Mouse (Mus musculus): ENCODE results near the gene Pigv. TPM values are rescaled to one million over a fixed set of nuclear protein-coding genes. Genes with fewer than 3 reads are reported as not detected.
A peak's percentile ranks its signal among the peaks of the same experiment; 100 is the strongest.
"Not testable (repeated sequence)": the region's sequence is repeated elsewhere in the genome, so short reads cannot be mapped to it uniquely, and the experiment has no call there.

The Pigv gene
- polyA plus RNA-seq, 1 experiment = 9.8 TPM

- no peak overlapping the region for H3K4me3 ChIP-seq
- no peaks in the 10 kb centered on the region for H3K79me2 ChIP-seq (ENCODE audit: control insufficient read depth, insufficient read depth)
- H3ac ChIP-seq (ENCODE audit: control insufficient read depth, insufficient read length) = no peak overlapping the region
- no peaks in the 10 kb centered on the region for H3K27me3 ChIP-seq (ENCODE audit: control insufficient read depth, insufficient read depth, insufficient read length)
- no peak for TF ChIP-seq USF1 (IDR thresholded peaks at IDR 0.05; ENCODE audit: low read depth)
- no peak for TF ChIP-seq MYOG (IDR thresholded peaks at IDR 0.05; ENCODE audit: control insufficient read depth in 1 of 3, insufficient read depth in 1 of 3, insufficient read length in 2 of 3, low read depth in 2 of 3)
- no peak for TF ChIP-seq TCF3 (IDR thresholded peaks at IDR 0.05; ENCODE audit: insufficient read length, low read depth)
- no peak for TF ChIP-seq MYOD1 (IDR thresholded peaks at IDR 0.05; ENCODE audit: control insufficient read depth in 1 of 3, insufficient read length in 2 of 3, low read depth in 2 of 3)
- no peak for TF ChIP-seq REST (IDR thresholded peaks at IDR 0.05; ENCODE audit: insufficient read depth, insufficient read length)
- TF ChIP-seq POLR2A (IDR thresholded peaks at IDR 0.05; ENCODE audit: insufficient read length, low read depth) = no peak
- no peak for TF ChIP-seq CEBPB (IDR thresholded peaks at IDR 0.05; ENCODE audit: insufficient read depth, poor library complexity, severe bottlenecking)
- no peaks in the 10 kb centered on the region for H3K36me3 ChIP-seq (ENCODE audit: control insufficient read depth, insufficient read depth)
- H3K4me2 ChIP-seq (ENCODE audit: low read depth) = no peak overlapping the region
These were observed 20.5 kb downstream of the Pigv start for GRCm38 (mm10) chr4:133651986-133652385.

DNA sequence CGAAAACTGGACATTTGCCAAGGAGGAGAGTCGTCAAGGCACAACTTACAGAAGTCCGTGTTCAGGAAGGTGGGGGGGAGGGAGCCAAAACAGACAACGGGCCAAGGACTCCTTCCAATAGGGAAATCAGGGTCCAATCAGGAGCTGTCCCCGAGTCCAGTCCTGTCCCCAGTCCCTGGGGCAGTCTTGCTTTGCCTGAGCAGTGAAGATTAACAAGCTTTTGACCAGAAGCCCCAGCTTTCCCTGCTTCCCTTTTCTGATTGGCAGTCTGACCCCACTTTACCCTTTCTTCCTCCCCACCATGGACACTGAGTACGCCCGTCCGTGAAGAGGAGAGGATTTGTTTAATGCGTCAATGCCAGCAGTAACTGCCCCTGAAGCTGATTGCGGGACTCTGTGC is 21.0 kb downstream of the Pigv start:
- Histone ChIP-seq H3K4me2 (ENCODE audit: low read depth) (no peak overlapping the region), H3K4me3 (no peak overlapping the region), H3K36me3 (ENCODE audit: control insufficient read depth, insufficient read depth) (no peaks in the 10 kb centered on the region), H3K79me2 (ENCODE audit: control insufficient read depth, insufficient read depth) (no peaks in the 10 kb centered on the region), H3K27me3 (ENCODE audit: control insufficient read depth, insufficient read depth, insufficient read length) (no peaks in the 10 kb centered on the region), H3ac (ENCODE audit: control insufficient read depth, insufficient read length) (no peak overlapping the region)
- TF ChIP-seq USF1 (IDR thresholded peaks at IDR 0.05; ENCODE audit: low read depth) (no peak), MYOD1 (IDR thresholded peaks at IDR 0.05; ENCODE audit: control insufficient read depth in 1 of 3, insufficient read length in 2 of 3, low read depth in 2 of 3) (no peak), POLR2A (IDR thresholded peaks at IDR 0.05; ENCODE audit: insufficient read length, low read depth) (no peak), SRF (IDR thresholded peaks at IDR 0.05; ENCODE audit: control insufficient read depth, insufficient read length, low read depth) (no peak), E2F4 (IDR thresholded peaks at IDR 0.05; ENCODE audit: insufficient read depth) (no peak), CEBPB (IDR thresholded peaks at IDR 0.05; ENCODE audit: insufficient read depth, poor library complexity, severe bottlenecking) (no peak), REST (IDR thresholded peaks at IDR 0.05; ENCODE audit: insufficient read depth, insufficient read length) (no peak), TCF12 (IDR thresholded peaks at IDR 0.05; ENCODE audit: insufficient read depth, poor library complexity, severe bottlenecking) (no peak), POLR2AphosphoS2 (IDR thresholded peaks at IDR 0.05; ENCODE audit: insufficient read length, low read depth) (no peak), MYOG (IDR thresholded peaks at IDR 0.05; ENCODE audit: control insufficient read depth in 1 of 3, insufficient read depth in 1 of 3, insufficient read length in 2 of 3, low read depth in 2 of 3) (no peak), TCF3 (IDR thresholded peaks at IDR 0.05; ENCODE audit: insufficient read length, low read depth) (no peak), MAX (IDR thresholded peaks at IDR 0.05; ENCODE audit: low read depth) (no peak)

DNA sequence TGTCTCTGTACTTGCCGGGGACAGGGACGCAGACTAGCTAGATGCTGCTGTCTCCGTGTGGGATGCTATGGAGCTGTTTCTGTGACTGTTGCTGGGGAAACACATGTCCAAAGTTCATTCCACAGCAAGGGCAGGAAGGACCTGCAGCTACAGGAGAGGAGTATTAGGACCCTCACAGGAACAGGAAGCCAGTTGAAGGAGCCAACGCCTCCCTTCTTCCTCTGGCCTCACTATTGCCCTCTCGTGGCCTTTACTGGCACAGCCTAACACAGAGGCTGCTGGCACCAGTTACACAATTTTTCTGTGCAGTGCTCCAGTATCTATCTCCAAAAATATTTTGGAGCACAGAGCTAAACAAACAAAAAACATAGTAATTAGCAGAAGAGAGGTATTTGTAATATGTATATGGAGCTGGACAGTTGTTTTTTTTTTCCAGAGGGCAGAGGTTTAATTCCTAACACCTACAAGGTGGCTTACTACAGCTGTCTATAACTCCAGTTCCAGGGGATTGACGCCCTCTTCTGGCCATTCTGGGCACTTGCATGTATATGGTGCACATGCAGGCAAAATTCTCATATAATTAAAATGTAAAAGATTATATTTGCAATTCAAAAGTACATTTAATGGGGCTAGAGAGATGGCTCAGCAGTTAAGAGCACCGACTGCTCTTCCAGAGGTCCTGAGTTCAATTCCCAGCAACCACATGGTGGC is 22.3 kb downstream of the Pigv start, which contains the start of gene Zdhhc18:
Gene Zdhhc18 (minus strand): TSS at position 166 of the 711 bp plus-strand sequence.
- H3K4me3 ChIP-seq = no peak within 1 kb of the TSS
- H3K27me3 ChIP-seq (ENCODE audit: control insufficient read depth, insufficient read depth, insufficient read length) = no peaks in the 10 kb centered on the region
- no peaks in the 10 kb centered on the region for H3K79me2 ChIP-seq (ENCODE audit: control insufficient read depth, insufficient read depth)
- H3K4me2 ChIP-seq (ENCODE audit: low read depth) = peak within 1 kb of the TSS; percentile 39
- H3ac ChIP-seq (ENCODE audit: control insufficient read depth, insufficient read length) = no peak within 1 kb of the TSS
- H3K36me3 ChIP-seq (ENCODE audit: control insufficient read depth, insufficient read depth) = no peaks in the 10 kb centered on the region
- TF ChIP-seq E2F4 (IDR thresholded peaks at IDR 0.05; ENCODE audit: insufficient read depth) = no peak

DNA sequence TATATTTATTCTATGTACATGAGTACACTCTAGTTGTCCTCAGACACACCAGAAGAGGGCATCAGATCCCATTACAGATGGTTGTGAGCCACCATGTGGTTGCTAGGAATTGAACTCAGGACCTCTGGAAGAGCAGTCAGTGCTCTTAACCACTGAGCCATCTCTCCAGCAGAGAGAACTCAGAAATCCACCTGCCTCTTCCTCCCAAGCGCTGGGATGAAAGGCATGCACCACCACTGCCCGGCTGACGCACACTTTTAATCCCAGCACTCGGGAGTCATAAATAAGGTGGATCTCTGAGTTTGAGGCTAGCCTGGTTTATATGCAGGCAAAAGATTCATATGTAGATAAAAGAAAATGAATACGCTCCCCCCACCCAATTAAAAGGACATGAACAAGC is 23.0 kb downstream of the Pigv start:
- H3K79me2 ChIP-seq (ENCODE audit: control insufficient read depth, insufficient read depth); H3ac ChIP-seq (ENCODE audit: control insufficient read depth, insufficient read length); H3K4me3 ChIP-seq; H3K4me2 ChIP-seq (ENCODE audit: low read depth); H3K36me3 ChIP-seq (ENCODE audit: control insufficient read depth, insufficient read depth); H3K27me3 ChIP-seq (ENCODE audit: control insufficient read depth, insufficient read depth, insufficient read length): not testable (repeated sequence)

DNA sequence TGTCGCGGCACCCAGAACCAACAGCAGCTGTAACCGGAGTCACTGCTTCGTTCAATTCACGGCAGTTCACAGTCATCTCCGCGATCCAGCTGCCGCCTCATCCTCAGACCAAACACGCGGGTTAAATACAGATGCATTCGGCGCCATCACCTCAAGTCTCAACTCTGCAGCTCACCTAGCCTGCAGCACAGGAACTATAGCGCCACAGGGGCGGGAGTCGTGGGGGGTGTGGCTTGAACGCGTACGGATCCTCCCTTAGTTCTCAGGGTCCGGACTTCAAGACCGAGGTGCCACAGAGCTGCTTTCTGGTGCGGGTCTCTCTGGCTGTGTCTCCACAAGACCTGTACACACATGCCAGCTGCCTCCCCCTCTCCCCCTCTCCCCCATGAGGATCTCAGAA is 26.8 kb downstream of the Pigv start:
- Histone ChIP-seq H3K27me3 (ENCODE audit: control insufficient read depth, insufficient read depth, insufficient read length) (no peaks in the 10 kb centered on the region), H3K79me2 (ENCODE audit: control insufficient read depth, insufficient read depth) (no peaks in the 10 kb centered on the region), H3K36me3 (ENCODE audit: control insufficient read depth, insufficient read depth) (no peaks in the 10 kb centered on the region), H3ac (ENCODE audit: control insufficient read depth, insufficient read length) (no peak overlapping the region), H3K4me2 (ENCODE audit: low read depth) (no peak overlapping the region), H3K4me3 (no peak overlapping the region)
- TF ChIP-seq POLR2AphosphoS2 (IDR thresholded peaks at IDR 0.05; ENCODE audit: insufficient read length, low read depth) (no peak), CEBPB (IDR thresholded peaks at IDR 0.05; ENCODE audit: insufficient read depth, poor library complexity, severe bottlenecking) (no peak), TCF12 (IDR thresholded peaks at IDR 0.05; ENCODE audit: insufficient read depth, poor library complexity, severe bottlenecking) (no peak), POLR2A (IDR thresholded peaks at IDR 0.05; ENCODE audit: insufficient read length, low read depth) (no peak), MYOG (IDR thresholded peaks at IDR 0.05; ENCODE audit: control insufficient read depth in 1 of 3, insufficient read depth in 1 of 3, insufficient read length in 2 of 3, low read depth in 2 of 3) (no peak), MAX (IDR thresholded peaks at IDR 0.05; ENCODE audit: low read depth) (no peak), E2F4 (IDR thresholded peaks at IDR 0.05; ENCODE audit: insufficient read depth) (no peak), USF1 (IDR thresholded peaks at IDR 0.05; ENCODE audit: low read depth) (no peak), MYOD1 (IDR thresholded peaks at IDR 0.05; ENCODE audit: control insufficient read depth in 1 of 3, insufficient read length in 2 of 3, low read depth in 2 of 3) (no peak), SRF (IDR thresholded peaks at IDR 0.05; ENCODE audit: control insufficient read depth, insufficient read length, low read depth) (no peak), REST (IDR thresholded peaks at IDR 0.05; ENCODE audit: insufficient read depth, insufficient read length) (no peak), TCF3 (IDR thresholded peaks at IDR 0.05; ENCODE audit: insufficient read length, low read depth) (no peak)
